Mouse (Mus musculus) E14TG2a.4 (cell line): Measurements from ENCODE around the gene Neurl3.

ENCODE experiments used
- CTCF ChIP-seq: conservative IDR thresholded peaks from 2 replicates; pipeline ENCODE4 v1.5.1; 2014; ENCODE audit warnings: low read length
- NANOG ChIP-seq: IDR thresholded peaks from 2 replicates; pipeline ENCODE4 v1.6.1; 2014; ENCODE audit warnings: borderline replicate concordance, low read length, mixed read lengths
- POU5F1 ChIP-seq: IDR thresholded peaks from 2 replicates; pipeline ENCODE4 v1.6.1; 2014; ENCODE audit warnings: low read length, borderline replicate concordance

GRCm38 (mm10) chr1:36302273-36302672 lies 27.8 kb upstream of the Neurl3 start:
- TF ChIP-seq CTCF = no peak
- no peak for TF ChIP-seq POU5F1
- no peak for TF ChIP-seq NANOG
